Mouse (Mus musculus) kidney, postnatal 14 days (tissue): ENCODE data around the gene 1700017B05Rik.
A peak's percentile ranks its signal among the peaks of the same experiment; 100 is the strongest.

Experiments used
- DNase-seq: peaks from one replicate; pipeline ENCODE4 v3.0.0; 2022; ENCODE audit warnings: mixed read lengths

Gene 1700017B05Rik

DNA sequence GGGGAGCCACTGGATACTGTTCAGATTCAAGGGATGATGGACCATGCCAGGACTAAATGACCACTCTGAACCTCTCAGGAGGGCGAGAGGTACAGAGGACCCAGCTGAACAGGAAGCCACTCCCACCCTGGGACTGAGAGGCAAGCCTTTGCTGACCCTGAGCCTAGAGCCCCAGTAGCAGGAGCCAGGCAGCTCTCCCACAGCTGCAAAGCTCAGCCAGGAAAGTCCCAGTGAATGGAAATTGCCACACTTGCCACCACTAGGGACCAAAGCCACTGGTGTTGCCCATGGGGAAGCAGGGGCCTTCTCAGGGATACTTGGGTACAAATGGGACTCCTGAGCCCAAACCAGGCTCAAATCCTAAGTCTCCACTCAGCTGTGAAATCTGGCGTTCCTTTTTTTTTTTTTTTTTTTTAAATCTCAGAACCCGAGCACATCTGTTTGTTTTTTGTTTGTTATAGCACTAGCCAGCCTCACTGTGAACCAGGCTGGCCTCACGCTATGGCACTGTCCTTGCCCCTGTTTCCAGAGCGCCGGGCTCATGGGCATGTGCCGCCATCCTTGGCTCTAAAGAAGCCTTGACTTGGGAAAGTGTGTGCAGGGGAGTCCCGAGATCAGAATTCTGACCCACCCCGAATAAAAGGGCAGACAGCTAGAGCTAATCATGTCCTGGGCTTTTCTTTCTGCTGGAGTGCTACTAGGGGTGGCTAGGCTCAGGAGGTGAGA is 9.6 kb upstream of the 1700017B05Rik start:
- DNase-seq, result no peak

DNA sequence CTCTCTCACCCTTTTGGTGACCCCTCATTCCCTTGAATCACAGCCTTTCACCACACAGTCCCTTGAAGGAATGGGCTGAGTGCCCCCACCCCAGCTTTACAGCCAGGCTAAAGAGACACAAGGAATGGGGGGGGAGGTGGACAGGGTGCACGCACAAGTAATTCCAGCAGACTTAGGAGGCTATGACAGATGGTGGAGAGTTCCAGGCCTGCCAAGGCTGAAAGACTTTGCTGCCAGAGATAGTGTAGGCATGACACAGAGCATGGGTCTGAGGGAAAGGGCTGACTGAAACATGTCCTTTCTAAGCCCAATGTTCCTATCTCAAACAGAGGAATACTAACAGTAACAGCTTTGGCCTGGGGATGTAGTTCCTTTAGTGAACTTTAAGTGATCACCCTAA is 8.7 kb upstream of the 1700017B05Rik start:
- DNase-seq, result no peak

DNA sequence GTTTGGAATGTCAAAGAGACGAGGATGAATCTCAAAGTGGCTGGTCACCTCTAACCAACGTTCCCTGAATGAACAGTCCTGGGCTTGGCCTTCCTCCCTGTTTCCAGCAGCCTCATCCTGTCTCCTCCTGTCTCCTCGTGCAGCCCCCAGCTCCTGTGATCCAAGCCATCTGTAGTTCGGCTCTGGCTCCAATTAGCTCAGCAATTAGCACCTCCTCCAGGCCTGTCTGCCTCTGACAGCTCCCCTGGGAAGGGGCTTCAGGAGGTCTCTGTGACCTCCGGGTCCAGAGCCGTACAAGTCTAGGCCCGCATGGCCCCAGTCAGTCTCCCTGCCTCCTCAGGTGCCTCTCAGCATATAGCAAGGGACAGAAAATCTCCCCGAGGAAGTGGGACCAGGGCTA is 8.0 kb upstream of the 1700017B05Rik start:
- DNase-seq, result no peak

- DNase-seq, result no peak
Observed at GRCm38 (mm10) chr9:57269384-57269783, 7.0 kb upstream of the 1700017B05Rik start.

DNA sequence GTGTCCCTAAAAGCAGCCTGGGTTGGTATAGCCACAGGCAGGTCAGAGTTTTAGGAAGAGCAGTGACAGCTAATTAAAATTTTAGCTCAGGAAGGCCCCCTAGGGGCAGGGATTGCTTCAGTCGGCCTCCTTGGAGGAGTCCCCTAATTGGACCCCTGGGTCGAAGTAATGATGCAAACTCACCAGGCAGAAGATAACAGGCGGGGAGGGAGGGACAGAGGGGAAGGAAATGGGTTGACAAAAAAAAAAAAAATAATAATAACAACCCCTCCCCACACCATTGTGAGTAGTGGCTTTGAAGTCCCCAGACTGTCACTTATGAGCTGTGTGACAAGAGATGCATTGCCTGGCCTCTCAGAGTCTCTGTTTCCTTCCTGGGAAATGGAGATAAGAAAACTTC is 6.2 kb upstream of the 1700017B05Rik start:
- no peak for DNase-seq

- no peak for DNase-seq
Observed at GRCm38 (mm10) chr9:57268078-57268477, 5.7 kb upstream of the 1700017B05Rik start.

DNA sequence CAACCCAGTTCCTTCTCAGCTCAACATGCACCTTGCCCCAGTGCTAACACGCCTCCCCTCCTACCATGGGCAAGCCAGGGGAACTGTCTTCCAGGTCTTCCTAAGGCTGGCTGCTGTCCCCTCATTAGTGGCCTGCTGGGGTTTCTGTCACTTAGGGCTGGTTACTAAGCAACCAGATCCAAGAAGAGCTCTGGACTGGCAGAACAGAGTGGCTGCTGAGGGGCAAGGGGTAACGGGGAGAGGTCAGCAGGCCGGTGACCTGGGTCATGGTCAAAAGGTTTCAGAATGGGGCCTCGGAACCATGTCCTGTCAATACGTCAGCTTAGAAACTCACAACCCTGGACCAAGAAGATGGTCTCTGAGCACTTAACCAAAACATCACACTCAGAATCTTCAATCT is 5.0 kb upstream of the 1700017B05Rik start:
- no peak for DNase-seq

GRCm38 (mm10) chr9:57265125-57265524 is 2.7 kb upstream of the 1700017B05Rik start:
- no peak for DNase-seq

DNA sequence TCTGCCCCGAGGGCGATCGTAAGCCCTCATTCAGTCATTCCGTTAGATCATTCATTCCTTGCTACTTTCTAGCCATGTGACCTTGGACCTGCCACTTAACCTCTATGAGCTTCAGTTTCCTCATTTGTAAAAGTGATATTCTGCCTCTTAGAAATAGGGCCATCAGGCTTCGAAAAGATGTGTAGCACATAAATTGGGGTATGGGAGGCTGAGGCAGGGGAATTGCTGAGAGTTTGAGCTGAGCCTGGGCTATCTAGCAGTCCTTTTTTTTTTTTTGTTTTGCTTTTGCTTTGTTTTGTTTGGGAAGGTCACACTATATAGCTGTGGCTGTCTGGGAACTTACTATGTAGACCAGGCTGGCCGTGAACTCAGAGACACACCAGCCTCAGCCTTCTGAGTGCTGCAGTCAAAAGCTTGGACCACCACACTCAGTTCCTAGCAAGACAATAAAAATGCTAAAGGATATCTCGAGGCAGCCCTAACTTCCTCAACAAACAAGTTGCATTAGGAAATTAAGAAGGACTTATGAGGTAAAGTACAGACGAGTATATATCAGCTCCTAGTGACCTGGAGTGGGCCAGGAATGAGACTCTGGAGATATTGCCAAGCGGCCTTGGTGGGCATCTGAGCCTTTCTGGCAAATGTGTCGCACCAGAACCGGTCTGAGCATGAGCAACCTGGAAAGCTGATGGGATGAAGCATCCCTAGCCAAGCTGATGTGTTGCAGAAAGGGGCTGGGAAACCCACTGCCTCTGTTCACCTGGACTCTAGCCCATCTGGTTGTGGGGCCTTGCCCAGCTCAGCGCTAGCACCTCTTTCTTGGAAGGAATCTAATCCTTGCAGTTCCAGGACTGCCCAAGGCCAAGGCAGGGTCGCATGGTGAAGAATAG is 628 bp upstream of the 1700017B05Rik start:
- DNase-seq, result no peak

DNA sequence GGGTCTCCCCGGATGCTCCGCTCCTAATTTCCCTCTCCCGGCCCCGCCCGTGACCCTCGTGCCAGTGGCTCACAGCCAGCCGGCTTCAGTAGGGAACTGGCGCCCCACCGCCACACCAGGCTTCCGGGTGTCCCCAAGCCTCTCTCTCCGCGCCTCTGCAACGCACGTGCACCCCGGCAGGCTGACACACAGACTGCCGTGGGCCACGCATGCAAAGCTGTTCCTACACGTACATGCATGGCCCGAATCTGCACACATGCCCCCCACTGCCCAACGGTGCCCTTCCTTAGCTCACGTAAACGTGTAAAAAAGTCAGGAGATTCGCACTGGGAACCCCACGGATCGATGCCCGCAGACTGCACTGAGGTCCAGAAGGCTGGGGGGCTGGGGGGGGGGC is 898 bp downstream of the 1700017B05Rik start:
- peak; percentile 68 for DNase-seq

DNA sequence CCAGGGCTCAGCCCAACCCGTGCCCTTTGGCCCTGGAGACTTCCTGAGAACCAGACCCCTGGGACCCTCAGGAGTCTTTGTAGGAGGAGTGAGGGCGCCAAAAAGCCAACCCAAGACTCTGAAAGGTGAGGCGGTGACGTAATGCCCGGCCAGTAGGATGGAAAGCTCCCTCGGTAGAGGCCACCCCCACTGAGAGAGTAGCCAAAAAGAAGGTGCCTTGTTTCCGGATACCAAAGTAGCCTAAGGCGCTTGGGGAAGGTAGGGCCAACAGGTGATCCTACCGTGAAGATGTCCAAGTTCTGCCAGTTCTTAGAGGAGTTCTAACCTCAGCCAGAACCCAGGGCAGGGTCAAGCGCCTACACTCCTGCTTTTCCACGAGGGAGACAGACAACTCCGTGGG is 1.5 kb downstream of the 1700017B05Rik start:
- DNase-seq, result no peak

GRCm38 (mm10) chr9:57259736-57260135 is 2.7 kb downstream of the 1700017B05Rik start:
- peak; percentile 94 for DNase-seq

- no peak for DNase-seq
Observed at GRCm38 (mm10) chr9:57257627-57258026, 4.8 kb downstream of the 1700017B05Rik start.

DNA sequence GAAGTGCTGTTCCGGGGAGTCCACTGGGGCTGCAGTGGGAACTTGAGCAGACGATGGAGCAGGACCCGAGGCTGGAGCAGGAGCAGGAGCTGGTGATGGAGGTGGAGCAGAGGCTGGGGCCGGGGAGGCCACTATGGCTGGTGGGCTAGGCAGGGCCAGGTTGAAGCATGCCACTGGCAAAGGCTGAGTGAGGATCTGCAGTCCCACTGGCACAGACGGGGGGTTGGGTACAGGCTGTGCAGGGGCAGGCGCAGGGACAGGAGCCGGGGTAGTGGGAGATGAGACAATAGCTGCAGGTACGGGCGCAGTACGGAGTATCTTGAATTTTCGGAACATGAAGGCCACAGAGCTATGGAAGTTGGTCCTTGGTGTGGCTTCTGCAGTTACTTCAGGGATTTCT is 5.6 kb downstream of the 1700017B05Rik start:
- DNase-seq, result no peak

- DNase-seq, result no peak
Observed at GRCm38 (mm10) chr9:57256309-57256708, 6.1 kb downstream of the 1700017B05Rik start.

- no peak for DNase-seq
Observed at GRCm38 (mm10) chr9:57254823-57255495, 7.5 kb downstream of the 1700017B05Rik start.

DNA sequence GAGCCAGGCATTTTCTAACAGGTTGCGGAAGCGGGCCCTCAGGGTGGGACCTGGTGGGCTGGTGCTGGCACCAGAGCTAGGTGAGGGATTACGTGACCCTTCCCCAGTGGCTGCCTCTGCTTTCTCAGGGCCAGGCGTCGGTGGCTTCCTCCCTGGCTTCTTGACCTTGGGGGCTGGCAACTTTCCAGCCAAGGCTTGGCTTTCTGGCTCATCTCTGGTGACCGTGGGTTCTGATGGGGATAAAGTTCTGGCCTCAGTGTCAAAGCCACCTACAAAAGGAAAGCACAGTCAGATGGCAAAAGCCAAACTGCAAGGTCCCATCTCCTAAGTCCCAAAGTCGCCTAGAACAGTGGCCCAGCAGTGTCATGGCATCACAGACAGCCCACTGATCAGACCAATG is 8.4 kb downstream of the 1700017B05Rik start:
- peak; percentile 32 for DNase-seq

DNA sequence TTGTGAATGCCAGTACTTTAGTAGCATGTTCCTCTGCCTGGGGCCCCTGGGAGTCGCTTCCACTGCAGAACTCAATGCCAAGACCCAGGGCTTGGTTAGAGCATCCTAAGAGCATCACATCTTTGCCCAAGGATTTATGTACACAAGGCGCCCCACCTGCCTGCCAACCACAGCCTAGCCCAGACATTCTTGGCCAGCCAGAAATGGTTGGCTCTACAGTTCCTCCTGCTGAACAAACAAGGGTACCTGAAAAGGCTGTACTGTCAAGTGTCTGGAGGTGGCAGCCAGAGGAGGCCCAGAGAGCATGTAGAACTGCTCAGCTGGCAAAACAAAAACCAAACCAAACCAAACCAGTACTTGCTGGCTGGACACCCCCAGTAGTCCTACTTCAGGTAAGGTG is 11.3 kb downstream of the 1700017B05Rik start:
- DNase-seq, result no peak

DNA sequence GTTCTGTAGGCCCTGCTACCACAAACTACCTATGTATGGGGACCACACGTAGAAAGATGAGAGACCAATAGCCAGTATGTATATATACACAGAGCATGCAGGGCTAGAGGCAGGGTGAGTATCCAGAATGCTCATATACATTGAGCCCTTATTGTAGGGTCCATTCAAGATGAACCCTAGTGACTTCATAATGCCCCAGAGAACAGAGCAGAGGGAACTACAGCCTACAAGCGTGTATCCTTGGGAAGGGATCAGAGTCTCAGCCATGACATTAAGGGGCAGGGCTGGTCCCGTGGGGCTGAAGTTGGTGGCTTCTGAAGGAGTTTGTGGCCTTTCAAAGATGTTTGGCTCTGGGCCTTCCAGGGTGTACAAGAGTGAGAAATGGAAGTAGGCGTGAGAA is 12.4 kb downstream of the 1700017B05Rik start:
- no peak for DNase-seq

DNA sequence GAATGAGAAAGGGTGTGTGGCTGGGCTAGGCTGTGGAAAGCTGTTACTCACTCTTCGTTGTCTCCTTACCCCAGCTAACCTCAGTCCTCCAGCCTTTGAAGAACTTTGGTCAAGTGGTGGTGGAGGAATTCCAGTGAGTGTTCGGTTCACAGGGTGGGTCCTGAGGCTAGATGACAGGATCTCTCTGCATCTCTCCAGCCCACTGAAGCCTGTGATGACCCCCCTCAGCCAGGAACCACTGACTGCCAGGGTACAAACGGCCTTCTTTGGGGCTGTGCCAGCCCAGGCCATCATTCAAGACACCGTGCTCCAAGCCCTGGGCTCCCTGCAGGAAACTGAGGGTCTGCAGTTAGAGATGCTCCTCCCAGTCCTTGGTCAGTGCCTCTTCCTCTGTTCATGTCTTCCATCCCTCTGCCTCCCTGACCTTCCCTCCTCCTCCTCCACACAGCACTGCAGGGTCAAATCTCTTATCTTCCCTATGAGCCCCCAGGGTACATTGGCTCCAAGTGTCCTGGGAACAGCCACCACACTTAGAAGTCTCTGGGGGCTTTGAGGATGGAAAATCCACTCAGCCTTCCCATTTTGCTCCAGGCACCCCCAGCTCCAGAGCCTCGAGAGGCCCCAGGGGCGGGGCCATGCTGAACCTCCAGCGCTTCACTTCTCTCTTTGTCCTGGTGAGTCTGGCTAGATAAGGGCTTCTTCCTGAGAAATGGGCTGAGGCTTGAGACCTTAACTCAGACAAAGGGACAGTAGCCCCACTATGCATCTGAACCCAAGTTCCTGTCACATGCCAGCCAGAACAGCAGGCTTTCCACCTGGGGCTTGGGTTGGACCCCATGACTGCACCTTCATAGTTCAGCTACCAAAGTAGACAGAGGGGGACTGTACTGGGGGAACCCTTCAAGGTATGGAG is 14.1 kb downstream of the 1700017B05Rik start:
- DNase-seq, result peak; percentile 33

GRCm38 (mm10) chr9:57247201-57247671 is 15.2 kb downstream of the 1700017B05Rik start:
- DNase-seq, result peak; percentile 68

GRCm38 (mm10) chr9:57246482-57246881 is 15.9 kb downstream of the 1700017B05Rik start:
- DNase-seq, result no peak
